Mouse (Mus musculus) frontal cortex, adult 2 months (tissue): ENCODE measurements around the gene Ralgps1. TPM values are rescaled to one million over a fixed set of nuclear protein-coding genes. Genes with fewer than 3 reads are reported as not detected.

Experiments used
- DNase-seq, 2 experiments: peaks; one replicate each; pipeline ENCODE4 v3.0.0; 2022; ENCODE audit warnings: low spot score in 1 of 2; ENCODE audit errors: extremely low spot score in 1 of 2
- polyA plus RNA-seq: library from polyadenylated mRNA; depleted of rRNA; stranded (reverse); fragments of >200 nt; gene quantifications from 2 replicates; pipeline ENCODE4 v1.2.3, GENCODE M21; 2012

Gene Ralgps1
- polyA plus RNA-seq, 1 experiment = 63.9 TPM

DNA sequence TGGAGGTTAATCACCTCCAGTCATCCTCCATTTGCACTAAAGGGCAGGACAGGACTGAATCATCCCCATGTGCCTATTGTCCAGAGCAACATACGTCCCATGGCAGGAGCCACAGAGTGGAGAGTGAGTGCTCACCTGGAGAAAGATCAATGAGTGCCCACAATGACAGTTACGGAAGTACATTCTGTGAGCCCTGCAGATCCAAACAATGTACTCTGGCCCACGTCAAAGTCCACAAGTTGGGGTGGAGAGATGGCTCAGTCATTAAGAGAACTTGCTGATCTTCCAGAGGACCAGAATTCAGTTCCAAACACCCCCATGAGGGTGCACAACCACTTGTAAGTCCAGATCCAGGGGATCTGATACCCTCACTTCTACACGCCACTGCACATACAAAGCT lies 7.4 kb downstream of the Ralgps1 start:
- no peak for DNase-seq

DNA sequence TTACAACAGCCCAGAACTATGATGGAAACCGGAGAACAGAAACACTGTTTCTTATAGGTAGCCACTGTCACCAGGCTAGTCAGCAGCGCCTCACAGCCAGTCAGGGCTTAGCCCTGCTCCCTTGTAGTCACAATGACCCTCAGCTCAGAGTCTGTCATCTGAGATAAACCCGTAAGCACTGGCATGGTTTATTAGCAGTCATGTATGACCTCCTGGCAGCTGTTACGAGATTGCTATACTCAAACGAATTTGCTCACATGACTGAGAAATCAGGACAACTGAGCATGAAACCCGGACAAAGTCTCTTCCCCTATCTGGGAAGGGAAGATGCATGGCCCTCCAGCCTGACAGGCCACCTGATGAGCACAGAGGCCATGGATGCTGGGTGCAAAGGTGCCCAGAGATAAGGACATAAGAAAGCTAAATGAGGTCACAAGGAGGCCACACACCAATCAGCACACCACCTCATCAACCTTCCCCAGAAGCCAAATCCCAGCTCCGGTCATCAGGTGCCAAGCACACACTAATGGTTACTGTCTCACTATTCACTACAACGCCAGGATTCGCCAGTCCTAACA lies 10.1 kb downstream of the Ralgps1 start:
- no peak for DNase-seq

DNA sequence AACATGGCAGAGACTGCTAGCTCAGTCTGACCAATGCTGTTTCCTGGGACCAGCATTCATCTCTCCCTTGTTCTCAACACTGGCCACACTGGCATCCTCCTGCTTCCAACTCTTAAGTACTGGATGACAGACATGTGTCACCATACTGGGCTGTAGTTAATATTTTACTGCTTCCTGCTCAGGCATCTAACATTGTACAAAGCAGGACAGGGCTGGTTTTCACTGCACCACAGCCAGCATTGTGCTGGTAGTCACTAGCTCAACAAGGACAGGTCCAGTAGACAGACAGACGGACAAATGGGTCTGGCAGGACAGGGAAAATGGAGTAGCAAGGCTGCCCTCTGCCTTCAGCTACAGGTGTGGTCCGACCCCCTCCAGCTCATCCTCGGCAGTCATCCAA lies 10.7 kb downstream of the Ralgps1 start:
- no peak for DNase-seq

DNA sequence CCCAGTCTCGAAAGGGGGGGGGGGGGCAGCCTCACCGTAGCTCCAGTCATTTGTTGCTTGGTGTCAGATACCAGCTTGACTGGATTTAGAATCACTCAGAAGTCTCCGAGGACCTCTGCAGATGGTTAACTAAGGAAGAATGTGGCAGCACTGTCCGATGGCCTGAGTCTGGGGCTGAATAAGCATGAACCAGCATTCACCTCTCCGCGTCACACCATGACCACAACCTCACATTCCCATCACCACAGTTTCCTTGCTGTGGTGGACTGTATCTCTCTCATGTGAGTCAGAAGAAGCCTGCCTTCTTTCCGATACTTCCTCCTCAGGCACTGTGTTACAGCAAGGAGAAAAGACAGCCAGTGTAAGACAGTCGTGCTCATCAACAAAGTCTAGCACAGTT lies 12.1 kb downstream of the Ralgps1 start:
- no peak for DNase-seq

DNA sequence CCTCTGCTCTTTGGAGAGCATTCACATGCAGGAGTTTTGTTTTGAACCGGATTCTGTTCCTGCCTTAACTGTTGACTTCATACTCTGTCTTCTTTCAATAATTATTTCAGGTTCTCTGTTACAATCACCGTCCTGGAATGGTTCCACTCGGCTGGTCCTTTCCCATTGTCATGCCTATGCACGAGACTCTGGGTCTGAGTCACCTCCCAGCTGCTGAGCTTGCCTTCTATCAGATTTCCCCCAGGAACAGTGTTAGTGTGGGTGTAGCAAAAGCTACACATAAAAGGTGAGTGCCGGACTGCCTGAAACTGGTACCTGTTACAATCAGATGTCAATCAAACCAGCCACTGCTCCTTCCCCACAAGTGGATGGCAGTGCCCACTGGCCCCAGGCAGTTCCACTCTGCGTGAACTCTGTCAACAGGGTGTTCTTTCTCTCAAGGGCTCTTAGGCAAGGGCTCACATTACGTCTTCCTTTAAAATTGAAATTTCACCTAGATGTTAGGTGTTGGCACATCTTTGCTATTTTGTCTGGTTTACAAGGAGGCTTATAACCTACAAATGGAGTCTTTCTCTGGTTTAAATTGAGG lies 13.9 kb downstream of the Ralgps1 start:
- DNase-seq = no peak

DNA sequence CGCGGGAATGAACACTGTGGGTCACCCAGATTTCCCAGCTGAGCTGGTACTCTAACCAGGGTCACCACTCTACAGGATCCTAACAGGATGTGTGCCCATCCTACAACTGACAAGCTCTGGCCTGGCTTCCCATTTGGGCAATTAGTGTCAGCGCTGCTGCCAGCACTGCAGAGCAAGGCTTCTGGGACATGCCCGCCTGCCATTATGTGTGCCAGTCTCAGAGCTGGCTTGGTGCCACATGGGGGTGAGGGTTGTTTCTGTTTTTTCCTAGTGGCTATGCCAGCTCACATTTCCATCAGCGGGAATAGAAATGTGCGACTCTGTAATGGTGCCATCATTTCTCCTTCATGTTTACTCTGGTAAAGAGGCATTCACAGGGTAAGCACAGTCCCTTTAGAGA lies 15.7 kb downstream of the Ralgps1 start:
- DNase-seq = peak; percentile 62 to 78

DNA sequence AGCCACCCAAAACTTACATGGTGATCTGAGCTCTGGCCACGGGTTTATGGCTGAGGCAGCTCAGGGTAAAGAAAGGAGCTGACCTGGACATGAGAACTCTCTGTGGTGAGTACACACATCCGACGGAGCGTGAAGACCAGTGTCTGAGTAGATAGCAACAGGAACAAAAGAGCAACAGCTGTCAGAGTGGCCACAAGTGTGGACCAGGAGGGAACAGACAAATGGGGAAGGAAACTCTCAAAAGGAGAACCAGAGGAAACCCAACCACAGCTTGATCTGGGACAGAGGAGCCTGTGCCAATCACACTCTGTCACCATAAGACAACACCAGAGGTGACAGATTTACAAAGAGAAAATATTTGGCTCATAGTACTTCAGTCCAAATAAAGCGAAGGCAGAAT lies 17.9 kb downstream of the Ralgps1 start:
- no peak for DNase-seq

DNA sequence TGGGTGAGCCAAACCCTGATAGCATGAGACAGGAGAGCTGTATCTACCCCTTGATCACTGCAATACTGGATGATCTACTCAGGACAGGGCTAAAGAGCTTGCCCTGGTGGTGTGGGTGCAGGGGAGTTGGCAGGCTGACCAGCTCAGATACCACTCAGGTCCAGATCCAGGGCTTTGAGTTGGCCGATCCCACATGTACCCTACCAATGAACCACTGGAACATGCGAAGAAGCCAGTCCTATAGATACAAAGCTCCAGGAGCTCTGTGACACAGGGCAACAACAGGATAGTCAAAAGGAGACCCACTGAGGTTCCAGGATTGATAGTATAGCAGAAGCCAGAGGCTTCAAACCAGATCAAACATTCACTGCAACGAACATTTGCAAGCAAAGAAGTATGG lies 19.8 kb downstream of the Ralgps1 start:
- no peak for DNase-seq

DNA sequence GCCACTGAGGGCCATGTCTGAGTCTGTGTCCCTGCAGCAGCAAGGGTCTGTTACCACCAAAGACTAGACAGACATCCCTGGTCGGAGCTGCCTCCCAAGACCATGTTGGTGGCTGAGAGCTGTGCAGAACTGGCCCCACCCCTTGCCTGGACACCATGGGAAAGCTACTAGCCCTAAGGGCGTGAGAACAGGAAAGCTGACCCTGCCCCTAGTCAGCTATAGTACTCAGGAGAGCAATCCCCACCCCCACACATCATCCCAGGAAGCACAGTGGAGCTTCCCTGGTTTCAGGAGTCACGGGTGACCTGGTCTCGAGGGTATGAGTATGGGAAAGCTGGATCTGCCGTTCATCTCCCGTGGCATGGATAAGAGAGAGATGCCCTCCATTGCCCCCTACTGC lies 20.4 kb downstream of the Ralgps1 start:
- no peak for DNase-seq

DNA sequence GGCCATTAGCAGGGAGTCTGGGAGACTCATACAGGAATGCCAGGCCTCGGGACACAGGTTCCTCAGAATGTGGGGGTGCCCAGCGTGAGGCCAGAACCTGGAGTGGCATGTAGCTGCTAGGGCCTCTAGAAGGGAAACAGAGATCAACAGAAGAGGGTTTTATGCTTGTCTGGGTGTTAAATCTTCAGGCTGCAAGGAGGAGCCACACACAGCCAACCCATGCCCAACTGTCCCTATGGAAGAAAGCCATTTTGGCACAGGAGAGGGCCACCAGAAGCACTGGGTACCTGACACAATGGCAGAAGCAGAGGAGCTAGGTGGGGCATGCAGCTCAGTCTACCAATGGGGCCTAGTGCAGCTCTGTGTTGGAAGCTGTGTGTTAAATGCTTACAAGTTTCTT lies 21.7 kb downstream of the Ralgps1 start:
- no peak for DNase-seq

DNA sequence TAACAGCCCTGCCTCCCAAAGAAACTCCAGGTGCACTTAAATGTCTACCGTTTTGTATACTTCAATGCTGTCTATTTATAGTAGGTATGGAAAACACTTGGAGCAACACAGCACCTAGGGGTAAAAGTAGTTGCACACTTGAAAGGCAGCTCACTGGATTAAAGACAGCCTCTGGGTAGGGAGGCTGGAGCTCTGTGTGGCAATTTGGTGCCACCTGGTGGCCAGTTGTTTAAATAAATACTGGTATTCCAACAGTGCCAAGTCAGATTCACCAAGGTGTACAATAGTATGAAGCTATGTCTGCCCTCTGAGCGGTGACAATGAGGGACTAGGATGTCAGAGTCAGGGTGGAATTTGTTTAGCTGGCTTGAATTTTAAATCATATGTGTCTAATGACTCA lies 22.2 kb downstream of the Ralgps1 start:
- DNase-seq = peak; percentile 74 to 91

DNA sequence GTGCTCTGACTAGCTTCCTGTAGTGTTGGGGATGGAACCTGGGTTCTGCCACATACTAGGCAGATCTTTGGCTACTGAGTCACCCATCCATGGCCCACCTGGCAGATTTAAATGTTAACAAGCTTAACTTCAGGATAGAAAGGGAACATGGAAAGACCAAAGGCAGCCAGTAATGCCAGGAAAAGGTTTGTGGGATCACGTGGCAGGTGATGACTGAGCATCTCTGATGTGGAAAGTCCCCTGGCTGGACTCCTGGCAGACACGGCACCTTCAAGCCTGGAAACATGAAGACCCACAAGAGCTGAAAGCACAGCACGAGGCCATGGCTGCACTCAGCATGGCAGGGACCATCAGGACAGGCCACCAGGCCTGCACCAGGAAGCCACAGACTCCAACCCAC lies 23.0 kb downstream of the Ralgps1 start:
- DNase-seq = no peak

DNA sequence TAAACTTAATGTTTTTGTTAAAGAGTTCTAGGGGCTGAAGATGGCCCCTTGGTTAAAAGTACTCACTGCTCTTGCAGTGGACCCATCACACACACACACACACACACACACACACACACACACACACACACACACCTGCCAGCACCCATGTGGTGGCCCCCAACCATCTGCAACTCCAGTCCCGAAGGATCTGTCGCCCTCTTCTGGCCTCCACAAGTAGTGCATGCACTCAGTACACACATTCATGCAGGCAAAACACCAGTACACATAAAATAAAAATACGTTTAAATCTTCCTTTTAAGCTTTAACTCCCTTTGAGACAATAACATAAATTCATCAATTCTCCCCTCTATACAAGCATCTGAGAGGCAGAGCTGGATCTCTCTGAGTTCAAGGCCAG lies 23.7 kb downstream of the Ralgps1 start:
- peak in 1 of 2 experiments; percentile 66 for DNase-seq

DNA sequence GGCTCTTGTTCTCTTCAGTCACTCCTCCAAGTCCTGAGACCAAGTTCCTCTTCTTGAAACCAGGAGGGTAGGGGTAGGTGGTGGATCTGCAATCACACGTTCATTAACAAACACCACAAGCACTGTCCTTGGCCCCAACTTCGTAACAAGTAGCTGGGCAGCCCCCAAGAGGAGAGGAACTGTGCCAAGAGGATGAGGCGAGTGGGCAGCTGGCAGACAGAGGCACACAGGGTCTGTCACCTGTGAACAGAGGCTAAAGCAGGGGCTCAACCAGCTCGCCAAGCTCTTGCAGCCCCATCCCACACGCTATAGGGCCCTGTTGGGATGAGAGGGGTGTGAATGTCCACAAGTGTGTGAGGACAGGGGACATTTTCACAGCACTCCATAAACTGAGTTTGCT lies 24.5 kb downstream of the Ralgps1 start:
- no peak for DNase-seq

DNA sequence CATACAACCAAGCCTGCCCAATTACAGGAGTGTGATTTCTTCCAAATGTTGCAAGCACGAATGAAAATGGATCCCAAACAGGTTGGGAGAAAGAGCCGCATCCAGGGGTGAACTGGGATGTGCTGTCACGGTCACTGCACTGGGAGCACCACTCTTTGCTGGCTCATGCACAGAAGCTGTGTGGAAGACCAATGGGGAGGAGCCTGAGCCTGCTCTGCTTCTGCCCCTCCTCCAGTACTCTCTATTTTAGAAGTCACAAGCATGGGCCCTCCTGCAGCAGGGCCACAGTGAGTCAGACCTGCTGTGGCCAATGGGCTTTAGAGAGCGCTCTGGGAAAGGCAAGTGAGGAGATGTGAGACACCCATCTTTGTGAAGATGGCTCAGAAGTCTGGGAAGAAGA lies 25.3 kb downstream of the Ralgps1 start:
- DNase-seq = peak in 1 of 2 experiments; percentile 38

DNA sequence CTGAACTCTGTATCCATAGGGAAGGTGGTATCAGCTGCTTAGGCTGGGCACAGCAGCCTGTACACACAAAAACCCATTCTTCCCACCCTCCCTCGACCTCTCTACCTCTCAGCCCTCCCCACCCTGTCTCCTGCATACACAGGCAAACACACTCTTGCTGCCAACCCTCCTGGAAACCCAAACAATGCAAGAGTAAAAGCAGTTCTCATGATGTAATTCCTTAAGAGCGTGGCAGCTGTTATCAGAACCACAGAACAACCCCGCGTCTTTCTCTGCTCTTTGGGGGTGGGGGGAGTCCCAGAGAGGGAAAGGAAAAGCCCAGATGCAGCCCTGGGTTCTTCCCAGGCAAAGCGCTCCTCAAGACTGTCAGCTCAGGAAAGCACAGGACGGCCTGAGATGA lies 25.8 kb downstream of the Ralgps1 start:
- DNase-seq = no peak

DNA sequence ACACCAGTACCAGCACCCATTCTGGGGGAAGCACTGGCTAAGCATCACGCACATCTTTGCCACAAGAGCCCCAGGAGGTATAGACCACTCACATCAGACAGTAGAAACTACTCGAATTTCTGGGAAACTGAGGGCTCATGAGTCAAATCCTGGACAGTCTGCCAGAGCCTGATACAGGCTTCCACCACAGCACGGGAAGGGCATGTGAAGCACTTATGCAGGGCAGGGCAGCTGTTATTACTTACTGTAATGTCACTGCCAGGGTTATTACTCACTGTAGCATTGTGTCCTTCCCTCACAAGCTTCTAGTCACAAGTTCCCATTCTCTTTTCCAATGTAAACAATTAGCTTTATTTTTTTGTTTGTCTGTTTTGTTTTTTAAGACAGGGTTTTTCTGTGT lies 27.9 kb downstream of the Ralgps1 start:
- no peak for DNase-seq

DNA sequence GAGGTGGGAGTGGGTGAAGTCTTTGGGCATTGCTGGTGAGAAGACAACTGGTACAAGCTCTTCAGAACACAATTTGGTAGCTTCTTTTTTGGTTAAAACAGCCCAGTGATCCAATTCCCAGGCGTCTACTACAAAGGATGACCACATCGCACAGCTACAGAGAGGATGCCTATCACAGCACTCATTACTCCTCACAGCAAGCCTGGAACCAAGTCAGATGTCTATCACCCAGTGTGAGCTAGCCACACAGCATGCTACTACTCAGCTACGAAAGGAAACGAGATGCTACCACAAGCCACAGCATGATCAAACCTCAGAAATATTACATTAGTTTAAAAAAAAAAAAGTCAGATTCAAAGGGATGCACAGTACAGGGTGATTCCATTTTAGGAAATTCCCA lies 29.1 kb downstream of the Ralgps1 start:
- DNase-seq = no peak

DNA sequence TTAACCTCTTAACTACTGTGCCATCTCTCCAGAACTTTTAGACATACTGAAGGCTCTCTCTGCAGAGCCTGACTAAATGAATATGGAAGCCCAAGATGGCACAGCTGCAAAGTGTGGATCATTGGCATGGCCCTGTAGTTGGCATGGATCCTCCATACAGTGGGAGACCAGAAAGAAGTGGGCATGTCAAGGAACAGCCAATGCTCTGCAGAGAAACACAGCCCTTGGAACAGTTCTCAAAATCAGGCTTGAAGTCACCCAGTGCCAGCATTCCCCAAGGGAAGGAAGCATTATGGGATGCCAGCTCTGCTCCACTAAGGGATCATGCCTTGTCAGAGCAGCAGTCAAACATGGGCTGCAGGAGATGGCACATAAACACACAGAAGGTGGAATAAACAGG lies 35.5 kb downstream of the Ralgps1 start:
- no peak for DNase-seq

DNA sequence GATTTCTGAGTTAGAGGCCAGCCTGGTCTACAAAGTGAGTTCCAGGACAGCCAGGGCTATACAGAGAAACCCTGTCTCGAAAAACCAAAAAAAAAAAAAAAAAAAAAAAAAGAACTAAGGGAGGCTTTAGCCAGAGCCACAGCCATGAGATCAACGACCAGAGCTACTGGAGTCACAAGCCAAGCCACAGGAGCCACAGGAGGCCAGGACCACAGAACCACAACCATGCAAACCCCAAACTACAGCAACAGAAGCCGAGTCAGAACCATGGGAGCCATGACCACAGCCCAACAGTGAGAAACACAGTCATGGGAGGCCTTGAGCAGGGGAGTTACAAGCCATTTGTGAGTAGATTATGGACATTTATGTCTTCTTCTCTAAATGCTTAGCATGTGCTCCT lies 41.7 kb downstream of the Ralgps1 start:
- DNase-seq = no peak

DNA sequence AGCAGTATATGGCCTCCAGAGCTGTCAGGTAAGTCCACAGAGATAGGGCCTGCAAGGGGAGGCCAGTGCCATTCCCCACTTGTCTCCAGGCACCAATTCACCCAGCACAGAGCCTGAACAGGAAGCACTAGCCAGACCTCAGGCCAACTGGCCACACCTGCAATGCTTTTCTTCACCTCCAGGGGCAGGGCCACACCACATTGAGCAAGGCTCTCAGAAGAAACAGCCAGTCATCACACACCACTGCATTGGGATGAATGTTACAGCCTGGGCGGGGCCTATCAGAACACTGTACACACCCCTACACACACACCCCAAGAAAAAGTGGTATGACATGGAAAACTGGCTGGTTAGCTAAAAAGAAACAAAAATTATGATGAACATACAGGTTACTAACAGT lies 42.3 kb downstream of the Ralgps1 start:
- no peak for DNase-seq

DNA sequence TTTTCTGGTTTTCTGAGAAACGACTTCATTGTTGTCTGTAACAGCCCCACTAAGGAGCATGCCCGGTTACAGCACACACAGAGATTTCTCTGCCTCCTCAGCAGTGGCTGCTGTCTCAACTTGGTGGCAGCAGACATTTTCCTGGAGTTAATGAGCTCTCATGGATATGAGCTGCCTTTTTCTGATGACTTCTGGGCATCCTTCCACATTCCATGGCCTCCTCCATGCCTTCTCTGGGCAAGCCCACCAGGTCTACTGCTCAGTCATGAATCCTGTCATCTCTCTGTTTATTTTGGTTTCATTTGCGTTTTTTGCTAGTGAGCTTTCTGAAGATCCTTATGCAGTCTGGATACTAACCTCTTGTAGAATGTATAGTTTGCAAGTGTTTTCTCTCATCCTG lies 45.9 kb downstream of the Ralgps1 start:
- peak in 1 of 2 experiments; percentile 39 for DNase-seq
